Mouse (Mus musculus) kidney, embryonic 14.5 days (tissue): ENCODE measurements around the gene Lyst. TPM values are rescaled to one million over a fixed set of nuclear protein-coding genes. Genes with fewer than 3 reads are reported as not detected.

Source experiments
- ATAC-seq: fragments of 200-750 bp; cut with Nextera tagmentation; 2 replicates; pipeline ENCODE4 v1.8.0; 2017; ENCODE audit warnings: moderate number of reproducible peaks, mild to moderate bottlenecking, moderate TSS enrichment, moderate library complexity; ENCODE audit not compliant: low FRiP score, low TSS enrichment
- H3K27ac ChIP-seq: fragments of 300-500 bp; sonication (generic); 2 replicates; pipeline ENCODE4 v1.5.1; 2014; ENCODE audit warnings: low read depth, mild to moderate bottlenecking, low read length, moderate library complexity, mixed read lengths
- H3K27me3 ChIP-seq: fragments of 300-500 bp; sonication (generic); 2 replicates; pipeline ENCODE4 v1.6.1; 2014; ENCODE audit warnings: mild to moderate bottlenecking, low read length; ENCODE audit not compliant: control insufficient read depth, insufficient read depth
- H3K36me3 ChIP-seq: fragments of 300-500 bp; sonication (generic); 2 replicates; pipeline ENCODE4 v1.6.1; 2014; ENCODE audit warnings: low read length, mixed read lengths; ENCODE audit not compliant: control insufficient read depth, insufficient read depth
- H3K4me1 ChIP-seq: fragments of 300-500 bp; sonication (generic); 2 replicates; pipeline ENCODE4 v1.6.1; 2014; ENCODE audit warnings: low read length, mixed read lengths; ENCODE audit not compliant: control insufficient read depth, insufficient read depth
- H3K4me2 ChIP-seq: fragments of 300-500 bp; sonication (generic); replicated peaks from 2 replicates; pipeline ENCODE4 v1.6.1; 2014; ENCODE audit warnings: low read depth, mild to moderate bottlenecking, low read length
- H3K4me3 ChIP-seq: fragments of 300-500 bp; sonication (generic); 2 replicates; pipeline ENCODE4 v1.5.1; 2014; ENCODE audit warnings: mild to moderate bottlenecking, low read length
- H3K9ac ChIP-seq: fragments of 300-500 bp; sonication (generic); 2 replicates; pipeline ENCODE4 v1.6.1; 2014; ENCODE audit warnings: low read depth, mild to moderate bottlenecking, low read length, moderate library complexity
- H3K9me3 ChIP-seq: fragments of 300-500 bp; sonication (generic); 2 replicates; pipeline ENCODE4 v1.6.1; 2016; ENCODE audit warnings: low read length; ENCODE audit not compliant: control insufficient read depth
- WGBS: fragments of 180-500 bp; shearing (Covaris S2); extraction: QIAGEN DNeasy Blood & Tissue Kit; methylation state at CpG from one replicate; pipeline ENCODE4 v1.1.7; 2014; 5-methylcytosine and 5-hydroxymethylcytosine counted together
- polyA plus RNA-seq: library from polyadenylated mRNA; unstranded; fragments of >200 nt; fragmentation: Nextera tagmentation; extraction: Ambion mirVana; gene quantifications from 2 replicates; pipeline ENCODE4 v1.2.1, GENCODE M21; 2014

The Lyst gene
- polyA plus RNA-seq, 1 experiment from 2014 or later, result 6.8 TPM

DNA sequence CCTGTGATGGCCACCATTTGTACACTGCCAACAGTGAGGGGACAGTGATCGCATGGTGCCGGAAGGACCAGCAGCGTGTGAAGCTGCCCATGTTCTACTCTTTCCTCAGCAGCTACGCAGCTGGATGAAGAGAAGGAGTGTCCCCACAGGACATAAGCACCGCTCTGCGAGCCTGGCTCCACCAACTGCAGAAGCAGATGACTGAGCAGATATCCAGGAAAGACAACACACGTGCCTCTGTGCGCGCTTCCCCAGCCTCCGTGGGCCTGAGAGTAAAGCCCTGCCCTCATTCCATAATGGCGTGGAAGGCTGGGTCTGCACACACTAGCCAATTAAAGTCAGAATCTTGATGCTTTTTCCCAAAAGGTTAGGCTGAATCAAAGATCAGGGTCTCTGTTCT lies 186.9 kb downstream of the Lyst start:
- 88% methylated on average over 11 of the region's 11 CpGs for WGBS
- H3K4me3 ChIP-seq, result no peak overlapping the region
- no peak for ATAC-seq
- H3K27me3 ChIP-seq, result 0 out of 2 replicates have a peak, but pooled peaks cover 4% of the 10 kb centered on the region
- no peak overlapping the region for H3K4me2 ChIP-seq
- peaks cover 8% of the 10 kb centered on the region; the same call in 1 of the 2 replicates for H3K36me3 ChIP-seq
- H3K9me3 ChIP-seq, result no peaks in the 10 kb centered on the region
- no peak overlapping the region for H3K27ac ChIP-seq
- no peak overlapping the region for H3K9ac ChIP-seq
- H3K4me1 ChIP-seq, result no peaks in the 10 kb centered on the region

DNA sequence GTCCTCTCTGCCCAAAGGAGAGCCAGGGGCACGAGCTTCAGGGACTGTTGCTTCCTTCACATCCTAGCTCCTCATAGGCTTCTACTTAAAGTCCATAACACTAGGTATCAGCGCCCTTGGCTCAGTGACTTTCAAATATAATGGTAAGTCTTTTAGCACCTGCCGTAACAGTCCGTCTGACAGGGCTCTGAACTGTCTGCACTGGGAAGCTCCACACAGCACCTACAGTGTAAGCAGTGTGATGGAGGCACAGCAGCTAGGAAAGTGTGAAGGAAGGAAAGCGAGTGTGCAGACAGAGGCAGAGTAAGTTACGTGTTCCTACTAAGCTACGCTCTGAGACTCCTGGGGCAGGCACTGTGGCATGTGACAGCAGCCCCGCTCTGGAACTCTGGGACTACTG lies 187.5 kb downstream of the Lyst start:
- H3K4me3 ChIP-seq, result no peak overlapping the region
- WGBS, result 90% methylated on average over 8 of the region's 8 CpGs
- H3K4me1 ChIP-seq, result no peaks in the 10 kb centered on the region
- H3K9me3 ChIP-seq, result no peaks in the 10 kb centered on the region
- H3K4me2 ChIP-seq, result no peak overlapping the region
- no peak for ATAC-seq
- H3K9ac ChIP-seq, result no peak overlapping the region
- peaks cover 8% of the 10 kb centered on the region; the same call in 1 of the 2 replicates for H3K36me3 ChIP-seq
- peaks cover 7% of the 10 kb centered on the region for H3K27me3 ChIP-seq
- no peak overlapping the region for H3K27ac ChIP-seq

DNA sequence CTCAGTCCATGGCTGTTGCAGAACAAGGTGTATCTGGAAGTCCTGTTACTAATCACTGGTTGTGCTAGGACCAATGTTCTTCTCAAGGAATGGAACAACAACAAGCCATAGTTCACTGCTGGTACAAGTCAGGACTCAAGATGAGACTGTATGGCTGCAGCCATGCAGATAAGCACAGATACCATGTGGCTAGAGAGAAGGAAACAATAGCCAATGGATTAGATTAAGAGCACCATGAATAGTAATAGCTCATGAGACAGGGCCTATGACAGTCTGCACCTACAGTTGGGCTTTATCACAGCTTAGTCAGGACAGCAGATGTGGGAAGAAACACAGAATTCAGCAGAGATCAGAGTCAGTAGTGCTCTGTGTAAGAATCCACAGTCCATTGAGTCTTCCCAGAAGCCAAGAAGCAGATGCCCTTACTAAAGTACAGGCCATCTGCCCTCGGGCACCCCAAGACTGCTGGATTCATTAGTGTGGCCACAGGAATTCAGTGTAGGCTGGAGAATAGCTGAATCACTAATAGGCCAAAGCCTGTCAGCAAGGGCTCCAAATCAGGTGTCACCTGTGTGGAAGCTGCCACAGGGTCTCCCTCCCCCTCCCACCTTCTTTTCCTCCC lies 188.8 kb downstream of the Lyst start:
- 70% methylated on average over 1 of the region's 1 CpGs for WGBS
- Histone ChIP-seq H3K4me1 (peaks cover 3% of the 10 kb centered on the region; the same call in 1 of the 2 replicates), H3K9me3 (no peaks in the 10 kb centered on the region), H3K36me3 (peaks cover 8% of the 10 kb centered on the region; the same call in 1 of the 2 replicates), H3K4me3 (no peak overlapping the region), H3K27ac (no peak overlapping the region), H3K4me2 (no peak overlapping the region), H3K9ac (no peak overlapping the region), H3K27me3 (peaks cover 18% of the 10 kb centered on the region)
- no peak for ATAC-seq

DNA sequence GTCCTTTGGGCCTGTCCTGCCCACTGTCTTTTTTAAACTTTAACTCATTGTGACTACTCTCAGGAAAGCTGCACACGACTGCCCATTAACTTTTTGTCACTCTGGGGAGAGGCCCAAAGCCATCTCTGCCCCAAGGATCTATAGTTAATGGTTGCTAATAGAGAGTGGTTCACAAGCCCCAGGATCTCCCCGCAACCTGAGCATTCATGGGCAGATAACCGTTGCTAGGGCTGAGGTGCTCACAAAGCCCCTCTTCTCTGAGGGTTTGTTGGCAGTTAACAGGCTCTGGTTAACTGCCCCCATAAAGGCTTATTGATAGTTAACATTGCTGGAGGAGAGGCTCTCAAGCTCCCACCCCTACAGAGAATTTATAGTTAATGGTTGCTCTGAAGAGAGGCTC lies 190.1 kb downstream of the Lyst start:
- 23% methylated on average over 3 of the region's 3 CpGs for WGBS
- H3K4me1 ChIP-seq, result peaks cover 15% of the 10 kb centered on the region
- no peak overlapping the region for H3K4me2 ChIP-seq
- no peak overlapping the region for H3K9ac ChIP-seq
- H3K9me3 ChIP-seq, result no peaks in the 10 kb centered on the region
- H3K27ac ChIP-seq, result no peak overlapping the region
- peaks cover 31% of the 10 kb centered on the region for H3K27me3 ChIP-seq
- peaks cover 8% of the 10 kb centered on the region; the same call in 1 of the 2 replicates for H3K36me3 ChIP-seq
- H3K4me3 ChIP-seq, result no peak overlapping the region
- no peak for ATAC-seq

DNA sequence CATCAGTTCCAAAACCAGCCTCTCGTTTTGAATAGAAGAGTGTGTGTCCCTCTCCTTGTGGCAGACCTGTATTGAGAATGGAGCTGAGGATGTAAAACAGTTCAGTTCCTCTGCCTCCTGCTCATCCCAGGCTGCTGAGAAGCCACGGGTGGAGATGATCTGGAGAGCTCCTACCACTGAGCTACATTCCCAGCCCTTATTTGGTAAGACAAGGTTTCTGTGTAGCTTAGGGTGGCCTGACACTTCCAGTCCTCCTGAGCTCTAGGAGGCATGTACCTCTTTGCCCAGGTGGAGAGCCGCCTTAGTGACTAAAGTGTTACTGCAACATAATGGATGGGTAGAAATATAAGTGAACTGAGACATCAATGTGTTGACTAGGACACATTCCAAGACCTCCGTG lies 190.8 kb downstream of the Lyst start:
- Histone ChIP-seq H3K4me3 (no peak overlapping the region), H3K27me3 (peaks cover 38% of the 10 kb centered on the region), H3K4me1 (peaks cover 17% of the 10 kb centered on the region), H3K4me2 (no peak overlapping the region), H3K36me3 (peaks cover 8% of the 10 kb centered on the region; the same call in 1 of the 2 replicates), H3K27ac (no peak overlapping the region), H3K9me3 (no peaks in the 10 kb centered on the region), H3K9ac (no peak overlapping the region)
- ATAC-seq, result no peak
- whole genome bisulfite sequencing, result 36% methylated on average over 4 of the region's 4 CpGs

DNA sequence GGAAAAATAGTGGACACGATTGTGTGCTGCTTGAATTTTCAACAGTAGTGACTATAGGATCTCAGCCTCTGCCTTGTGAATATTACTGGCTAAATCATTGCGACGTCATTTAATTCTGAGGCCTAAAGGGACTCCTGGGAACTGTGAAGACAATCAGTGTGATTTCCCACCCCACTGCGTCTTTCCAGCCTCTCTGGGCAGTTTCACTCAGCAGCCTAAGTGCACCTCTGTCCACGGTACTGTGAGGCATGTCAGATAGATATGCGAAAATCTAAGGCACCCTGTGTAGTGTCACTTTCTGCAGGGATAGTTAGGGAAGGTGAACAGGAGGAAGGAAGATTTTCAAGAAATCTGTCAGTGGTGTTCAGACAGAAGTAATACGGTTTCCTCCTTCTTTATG lies 193.1 kb downstream of the Lyst start:
- peaks cover 39% of the 10 kb centered on the region for H3K27me3 ChIP-seq
- WGBS, result 43% methylated on average over 7 of the region's 7 CpGs
- H3K9me3 ChIP-seq, result no peaks in the 10 kb centered on the region
- no peak overlapping the region for H3K27ac ChIP-seq
- no peak overlapping the region for H3K9ac ChIP-seq
- ATAC-seq, result no peak
- H3K4me3 ChIP-seq, result no peak overlapping the region; the same call in 1 of the 2 replicates
- H3K36me3 ChIP-seq, result no peaks in the 10 kb centered on the region; the same call in 1 of the 2 replicates
- H3K4me2 ChIP-seq, result no peak overlapping the region
- H3K4me1 ChIP-seq, result peaks cover 17% of the 10 kb centered on the region

DNA sequence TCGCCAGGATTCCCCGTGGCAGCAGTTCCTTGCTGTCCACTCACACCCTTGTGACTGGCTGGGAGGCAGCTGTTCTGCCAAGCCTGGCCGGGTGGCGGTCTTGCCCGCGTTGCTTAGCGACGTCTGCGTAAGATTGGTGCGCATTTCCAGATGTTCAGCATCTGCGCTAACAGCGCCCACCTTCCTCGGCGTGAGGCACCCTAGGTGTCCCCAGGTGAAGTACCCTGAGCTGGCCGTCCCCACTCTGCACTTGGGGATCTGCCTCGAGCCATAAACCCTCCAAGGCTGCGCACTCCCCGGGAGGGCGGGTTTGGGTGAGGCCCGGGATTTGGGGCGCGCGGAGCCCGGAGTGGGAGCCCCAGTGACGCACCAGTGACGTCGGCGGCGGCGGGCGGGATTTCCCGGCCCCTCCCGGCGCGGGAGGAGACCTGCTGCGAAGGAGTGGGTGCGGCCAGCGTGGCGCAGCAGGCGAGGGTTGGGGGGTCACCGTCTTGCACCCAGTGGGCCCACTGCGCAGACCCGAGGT lies 193.8 kb downstream of the Lyst start, which contains the start of gene Gng4:
Gene Gng4 (plus strand): TSS at position 166 of the 526 bp plus-strand sequence.
- no peaks in the 10 kb centered on the region for H3K36me3 ChIP-seq
- peak within 1 kb of the TSS; percentile 55 for H3K4me3 ChIP-seq
- peak within 1 kb of the TSS; percentile 97 for H3K4me2 ChIP-seq
- H3K9me3 ChIP-seq, result no peaks in the 10 kb centered on the region
- H3K27ac ChIP-seq, result no peak within 1 kb of the TSS
- H3K27me3 ChIP-seq, result peaks cover 39% of the 10 kb centered on the region
- peak; percentile 53 for ATAC-seq
- peak within 1 kb of the TSS; percentile 42 for H3K9ac ChIP-seq
- WGBS, result under 1% methylated on average over 43 of the region's 43 CpGs
- H3K4me1 ChIP-seq, result peaks cover 17% of the 10 kb centered on the region

DNA sequence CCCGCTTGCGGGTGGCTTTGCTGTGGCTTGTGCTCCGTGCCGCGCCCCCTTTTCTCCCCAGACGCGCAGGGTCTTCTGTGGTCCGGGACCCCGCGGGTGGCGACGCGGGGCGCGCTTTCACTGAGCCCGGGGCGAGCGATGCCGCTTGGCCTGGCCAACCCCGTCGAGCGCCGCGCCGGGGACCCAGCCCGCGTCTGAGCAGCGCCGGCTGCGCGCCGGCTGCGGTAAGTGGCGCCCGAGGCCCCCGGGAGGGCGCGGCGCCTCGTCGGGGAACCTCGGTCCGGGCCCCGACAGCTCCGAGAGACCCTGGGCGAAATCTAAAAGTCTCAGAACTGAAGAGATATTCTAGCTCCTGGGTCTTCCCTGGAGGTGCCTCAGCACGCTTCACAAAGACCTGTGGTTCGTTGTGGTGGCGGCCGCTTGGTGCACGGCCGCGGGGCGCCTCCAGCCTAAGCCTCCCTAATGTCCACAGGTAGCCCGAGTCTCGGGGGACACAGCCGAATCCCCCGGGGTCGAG lies 194.3 kb downstream of the Lyst start:
- peak; percentile 67; the same call in 1 of the 2 replicates for ATAC-seq
- H3K36me3 ChIP-seq, result no peaks in the 10 kb centered on the region
- H3K4me1 ChIP-seq, result peaks cover 17% of the 10 kb centered on the region
- H3K27ac ChIP-seq, result no peak overlapping the region
- H3K9me3 ChIP-seq, result no peaks in the 10 kb centered on the region
- H3K4me2 ChIP-seq, result peak overlapping the region; percentile 97
- peak overlapping the region; percentile 42 for H3K9ac ChIP-seq
- peaks cover 39% of the 10 kb centered on the region for H3K27me3 ChIP-seq
- WGBS, result under 1% methylated on average over 47 of the region's 59 CpGs
- peak overlapping the region; percentile 55 for H3K4me3 ChIP-seq
